Mouse (Mus musculus) layer of hippocampus, adult 18-20 months (tissue): ENCODE results near the gene Fhl3. TPM values are rescaled to one million over a fixed set of nuclear protein-coding genes. Genes with fewer than 3 reads are reported as not detected.

ENCODE experiments used
- DNase-seq, 2 experiments: peaks; one replicate each; pipeline ENCODE4 v3.0.0; 2022; ENCODE audit warnings: low spot score in 2 of 2
- microRNA-seq, 2 experiments: library from miRNA; unstranded; fragments of <30 nt; microRNA quantifications; one replicate each; pipeline ENCODE4 v1.2.0; 2021
- total RNA-seq, 2 experiments: library from RNA; stranded (reverse); gene quantifications; 2 replicates each; pipeline ENCODE4 v1.2.3; 2021

Fhl3 gene
- total RNA-seq, 2 experiments from 2014 or later: 1.2 to 1.4 TPM

- DNase-seq: no peak
Observed at GRCm38 (mm10) chr4:124755526-124755925, 55.0 kb downstream of the Fhl3 start.

Small RNA genes lying within 50 kb of the gene (microRNA-seq; reads per million reads assigned to microRNA genes)
- gene Gm24721 (0 reads per million in 2 experiments), gene Mir697 (0 reads per million in 2 experiments), gene Mir698 (0.59 to 0.74 reads per million in 2 experiments)

Other genes with a start within 250 kb of the Fhl3 start
- gene 3100002H09Rik, start 89.9 kb upstream of the Fhl3 start, total RNA-seq: 1 to 10 TPM in 1 of 2 experiments, under 1 TPM in 1; 0.66 to 1.3 TPM
- gene Pou3f1, start 43.9 kb upstream of the Fhl3 start, total RNA-seq: 10 to 100 TPM; 49.2 to 54.0 TPM
- 10 to 100 TPM; 16.8 to 18.1 TPM for gene Utp11, start 7.1 kb upstream of the Fhl3 start, total RNA-seq
- gene Sf3a3, start 14.1 kb downstream of the Fhl3 start, total RNA-seq: 10 to 100 TPM; 35.0 TPM
- gene Inpp5b, start 41.1 kb downstream of the Fhl3 start, total RNA-seq: 10 to 100 TPM; 42.9 to 47.1 TPM
- gene Mtf1, start 101.4 kb downstream of the Fhl3 start, total RNA-seq: 10 to 100 TPM; 26.0 to 29.3 TPM
- gene Yrdc, start 150.0 kb downstream of the Fhl3 start, total RNA-seq: 10 to 100 TPM; 34.3 to 36.6 TPM
- 10 to 100 TPM; 79.5 to 89.0 TPM for gene 1110065P20Rik, start 150.5 kb downstream of the Fhl3 start, total RNA-seq
- gene Maneal, start 161.5 kb downstream of the Fhl3 start, total RNA-seq: 10 to 100 TPM; 51.5 to 52.1 TPM
- 10 to 100 TPM; 39.0 to 42.3 TPM for gene Epha10, start 180.2 kb downstream of the Fhl3 start, total RNA-seq
- gene 9930104L06Rik, start 236.3 kb downstream of the Fhl3 start, total RNA-seq: 10 to 100 TPM; 21.1 to 24.9 TPM
- 1 to 10 TPM; 1.3 to 1.8 TPM for gene Cdca8, start 238.6 kb downstream of the Fhl3 start, total RNA-seq